Mouse (Mus musculus): ENCODE measurements around the gene Ifna16. TPM values are rescaled to one million over a fixed set of nuclear protein-coding genes. Genes with fewer than 3 reads are reported as not detected.
A peak's percentile ranks its signal among the peaks of the same experiment; 100 is the strongest.

The Ifna16 gene
- polyA plus RNA-seq, 1 experiment from 2014 or later, result not detected

DNA sequence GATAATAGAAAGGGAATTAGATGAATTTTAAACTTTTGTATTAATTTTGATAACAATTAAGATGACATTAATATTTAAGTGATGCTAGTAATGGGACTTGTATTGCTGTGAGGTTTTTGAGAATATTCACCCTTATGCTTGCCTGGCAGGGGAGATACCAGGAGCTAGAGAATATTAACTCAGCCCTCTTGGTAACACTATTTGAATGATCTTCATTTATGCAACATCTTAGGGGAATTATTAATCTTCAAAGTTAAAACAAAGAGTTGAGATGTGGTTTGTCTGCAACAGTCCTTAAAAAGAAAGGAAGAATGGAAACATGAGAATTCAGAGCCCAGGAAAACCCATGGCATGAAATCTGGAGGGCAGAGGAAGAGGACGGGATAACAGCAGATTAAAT lies 22.6 kb upstream of the Ifna16 start:
- Histone ChIP-seq H3K36me3 (ENCODE audit: control insufficient read depth, insufficient read depth, low read length) (no peaks in the 10 kb centered on the region), H3K9ac (ENCODE audit: low read length) (no peak overlapping the region), H3K9me3 (ENCODE audit: control insufficient read depth, low read length) (no peaks in the 10 kb centered on the region), H3K27ac (ENCODE audit: low read depth, low read length) (no peak overlapping the region), H3K27me3 (ENCODE audit: control insufficient read depth, insufficient read depth, low read length) (no peaks in the 10 kb centered on the region), H3K4me1 (ENCODE audit: control insufficient read depth, insufficient read depth, low read length) (no peaks in the 10 kb centered on the region), H3K4me2 (no peak overlapping the region), H3K4me3 (ENCODE audit: low read depth, low read length) (no peak overlapping the region)
- WGBS, result 92% methylated on average over 1 of the region's 1 CpGs
- ATAC-seq (ENCODE audit: low FRiP score) (no peak), DNase-seq (ENCODE audit: low spot score, missing footprints) (no peak)

- Histone ChIP-seq H3K9me3 (ENCODE audit: control insufficient read depth, low read length) (no peaks in the 10 kb centered on the region), H3K4me3 (ENCODE audit: low read depth, low read length) (no peak overlapping the region), H3K4me1 (ENCODE audit: control insufficient read depth, insufficient read depth, low read length) (no peaks in the 10 kb centered on the region), H3K27ac (ENCODE audit: low read depth, low read length) (no peak overlapping the region), H3K27me3 (ENCODE audit: control insufficient read depth, insufficient read depth, low read length) (no peaks in the 10 kb centered on the region), H3K9ac (ENCODE audit: low read length) (no peak overlapping the region), H3K4me2 (no peak overlapping the region), H3K36me3 (ENCODE audit: control insufficient read depth, insufficient read depth, low read length) (no peaks in the 10 kb centered on the region)
- ATAC-seq (ENCODE audit: low FRiP score) (no peak), DNase-seq (ENCODE audit: low spot score, missing footprints) (no peak)
- 85% methylated on average over 5 of the region's 5 CpGs for WGBS
These were observed 22.1 kb upstream of the Ifna16 start for GRCm38 (mm10) chr4:88698781-88699180.

GRCm38 (mm10) chr4:88697753-88698152 lies 21.0 kb upstream of the Ifna16 start:
- Histone ChIP-seq H3K4me2 (no peak overlapping the region), H3K9ac (ENCODE audit: low read length) (no peak overlapping the region), H3K4me3 (ENCODE audit: low read depth, low read length) (no peak overlapping the region), H3K36me3 (ENCODE audit: control insufficient read depth, insufficient read depth, low read length) (no peaks in the 10 kb centered on the region), H3K4me1 (ENCODE audit: control insufficient read depth, insufficient read depth, low read length) (no peaks in the 10 kb centered on the region), H3K9me3 (ENCODE audit: control insufficient read depth, low read length) (no peaks in the 10 kb centered on the region), H3K27me3 (ENCODE audit: control insufficient read depth, insufficient read depth, low read length) (no peaks in the 10 kb centered on the region), H3K27ac (ENCODE audit: low read depth, low read length) (no peak overlapping the region)
- no peak for DNase-seq (ENCODE audit: low spot score, missing footprints)
- no peak for ATAC-seq (ENCODE audit: low FRiP score)
- 81% methylated on average over 4 of the region's 4 CpGs for WGBS

DNA sequence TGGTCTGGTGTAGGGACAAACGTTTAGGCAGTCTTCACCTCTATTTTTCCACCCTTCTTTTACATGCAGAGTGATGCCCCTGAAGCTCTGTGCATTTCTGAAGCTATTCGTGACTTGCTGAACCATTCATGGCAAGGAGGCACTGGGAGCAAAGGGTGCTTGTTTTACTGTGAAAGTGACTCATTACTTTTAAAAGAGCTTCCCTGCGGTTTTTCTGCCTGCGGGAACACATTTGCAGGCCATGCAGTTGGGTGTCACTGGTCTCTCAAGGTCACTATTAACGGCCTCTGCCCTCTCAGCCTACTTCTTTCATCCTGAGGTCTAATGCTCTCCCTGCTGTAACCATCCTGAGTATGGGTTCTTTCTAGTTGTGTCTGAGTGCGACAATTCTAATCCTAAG lies 20.4 kb upstream of the Ifna16 start:
- H3K4me2 ChIP-seq, result no peak overlapping the region
- H3K9me3 ChIP-seq (ENCODE audit: control insufficient read depth, low read length), result no peaks in the 10 kb centered on the region
- no peaks in the 10 kb centered on the region for H3K36me3 ChIP-seq (ENCODE audit: control insufficient read depth, insufficient read depth, low read length)
- no peaks in the 10 kb centered on the region for H3K27me3 ChIP-seq (ENCODE audit: control insufficient read depth, insufficient read depth, low read length)
- no peaks in the 10 kb centered on the region for H3K4me1 ChIP-seq (ENCODE audit: control insufficient read depth, insufficient read depth, low read length)
- WGBS, result 60% methylated on average over 6 of the region's 6 CpGs
- DNase-seq (ENCODE audit: low spot score, missing footprints), result no peak
- H3K4me3 ChIP-seq (ENCODE audit: low read depth, low read length), result no peak overlapping the region
- no peak overlapping the region for H3K27ac ChIP-seq (ENCODE audit: low read depth, low read length)
- no peak for ATAC-seq (ENCODE audit: low FRiP score)
- no peak overlapping the region for H3K9ac ChIP-seq (ENCODE audit: low read length)

GRCm38 (mm10) chr4:88696237-88696884 lies 19.6 kb upstream of the Ifna16 start:
- Histone ChIP-seq H3K27ac (ENCODE audit: low read depth, low read length) (no peak overlapping the region), H3K9me3 (ENCODE audit: control insufficient read depth, low read length) (no peaks in the 10 kb centered on the region), H3K4me1 (ENCODE audit: control insufficient read depth, insufficient read depth, low read length) (no peaks in the 10 kb centered on the region), H3K9ac (ENCODE audit: low read length) (no peak overlapping the region), H3K36me3 (ENCODE audit: control insufficient read depth, insufficient read depth, low read length) (no peaks in the 10 kb centered on the region), H3K27me3 (ENCODE audit: control insufficient read depth, insufficient read depth, low read length) (no peaks in the 10 kb centered on the region), H3K4me3 (ENCODE audit: low read depth, low read length) (no peak overlapping the region), H3K4me2 (no peak overlapping the region)
- 25% methylated on average over 3 of the region's 3 CpGs for WGBS
- DNase-seq (ENCODE audit: low spot score, missing footprints) (peak; percentile 96), ATAC-seq (ENCODE audit: low FRiP score) (peak; percentile 87)

GRCm38 (mm10) chr4:88693392-88693791 lies 16.7 kb upstream of the Ifna16 start:
- Histone ChIP-seq H3K4me1 (ENCODE audit: control insufficient read depth, insufficient read depth, low read length) (no peaks in the 10 kb centered on the region), H3K27ac (ENCODE audit: low read depth, low read length) (no peak overlapping the region), H3K4me2 (no peak overlapping the region), H3K9me3 (ENCODE audit: control insufficient read depth, low read length) (no peaks in the 10 kb centered on the region), H3K4me3 (ENCODE audit: low read depth, low read length) (no peak overlapping the region), H3K9ac (ENCODE audit: low read length) (no peak overlapping the region), H3K27me3 (ENCODE audit: control insufficient read depth, insufficient read depth, low read length) (no peaks in the 10 kb centered on the region), H3K36me3 (ENCODE audit: control insufficient read depth, insufficient read depth, low read length) (no peaks in the 10 kb centered on the region)
- DNase-seq (ENCODE audit: low spot score, missing footprints), result no peak
- 91% methylated on average over 2 of the region's 2 CpGs for WGBS
- ATAC-seq (ENCODE audit: low FRiP score), result no peak

- Histone ChIP-seq H3K36me3 (ENCODE audit: control insufficient read depth, insufficient read depth, low read length) (no peaks in the 10 kb centered on the region), H3K4me3 (ENCODE audit: low read depth, low read length) (no peak overlapping the region), H3K4me1 (ENCODE audit: control insufficient read depth, insufficient read depth, low read length) (no peaks in the 10 kb centered on the region), H3K9me3 (ENCODE audit: control insufficient read depth, low read length) (no peaks in the 10 kb centered on the region), H3K27ac (ENCODE audit: low read depth, low read length) (no peak overlapping the region), H3K27me3 (ENCODE audit: control insufficient read depth, insufficient read depth, low read length) (no peaks in the 10 kb centered on the region), H3K4me2 (no peak overlapping the region), H3K9ac (ENCODE audit: low read length) (no peak overlapping the region)
- ATAC-seq (ENCODE audit: low FRiP score), result no peak
- WGBS, result 91% methylated on average over 1 of the region's 1 CpGs
- DNase-seq (ENCODE audit: low spot score, missing footprints), result no peak
These were observed 15.8 kb upstream of the Ifna16 start for GRCm38 (mm10) chr4:88692537-88692936.

DNA sequence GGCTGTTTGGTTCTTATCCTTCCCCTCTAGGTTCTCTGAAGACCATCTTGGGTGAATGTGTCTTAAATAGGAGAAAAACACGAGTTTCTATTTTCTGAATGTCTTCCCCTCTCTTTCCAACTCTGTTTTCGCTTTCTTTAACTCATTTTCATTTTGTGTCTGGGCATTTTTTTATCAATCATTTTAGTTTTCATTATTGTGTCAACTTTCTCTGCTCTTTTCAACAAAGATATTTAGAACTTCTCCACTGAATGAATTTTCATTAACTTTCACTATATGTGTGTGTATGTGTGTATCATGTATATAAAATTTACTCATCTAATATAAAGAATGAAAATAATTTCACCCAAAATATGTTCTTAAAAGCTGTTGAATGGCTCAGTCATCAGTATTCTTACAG lies 14.5 kb upstream of the Ifna16 start, which contains the start of gene Ifnab:
TSS of gene Ifnab (minus strand) at position 101 of the 400 bp plus-strand sequence.
- Histone ChIP-seq H3K4me3 (ENCODE audit: low read depth, low read length) (no peak within 1 kb of the TSS), H3K27me3 (ENCODE audit: control insufficient read depth, insufficient read depth, low read length) (no peaks in the 10 kb centered on the region), H3K27ac (ENCODE audit: low read depth, low read length) (no peak within 1 kb of the TSS), H3K9me3 (ENCODE audit: control insufficient read depth, low read length) (no peaks in the 10 kb centered on the region), H3K4me1 (ENCODE audit: control insufficient read depth, insufficient read depth, low read length) (no peaks in the 10 kb centered on the region), H3K4me2 (no peak within 1 kb of the TSS), H3K9ac (ENCODE audit: low read length) (no peak within 1 kb of the TSS), H3K36me3 (ENCODE audit: control insufficient read depth, insufficient read depth, low read length) (no peaks in the 10 kb centered on the region)
- no peak for DNase-seq (ENCODE audit: low spot score, missing footprints)
- ATAC-seq (ENCODE audit: low FRiP score), result no peak
- WGBS, result 54% methylated on average over 2 of the region's 2 CpGs

DNA sequence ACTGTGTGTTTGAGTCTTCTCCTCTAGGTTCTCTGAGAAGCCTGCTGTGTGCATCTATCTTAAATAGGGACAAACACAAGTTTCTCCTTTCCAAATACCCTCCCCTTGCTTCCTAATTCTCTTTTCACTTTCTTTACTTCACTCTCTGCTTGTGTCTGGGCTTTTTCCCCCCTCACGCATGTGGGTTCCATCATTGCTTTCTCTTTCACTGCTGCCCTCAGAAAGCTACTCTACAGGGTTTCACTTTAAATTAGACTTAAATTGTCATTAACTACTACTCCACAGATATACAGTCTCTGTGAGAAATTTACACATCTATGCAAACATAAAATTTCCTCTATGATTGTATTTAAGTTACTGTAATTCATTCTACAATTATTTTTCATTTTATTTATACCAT lies 7.1 kb upstream of the Ifna16 start, which contains the start of gene Ifna2:
TSS of gene Ifna2 (minus strand) at position 101 of the 400 bp plus-strand sequence.
- no peaks in the 10 kb centered on the region for H3K27me3 ChIP-seq (ENCODE audit: control insufficient read depth, insufficient read depth, low read length)
- WGBS, result 96% methylated on average over 1 of the region's 1 CpGs
- no peak within 1 kb of the TSS for H3K27ac ChIP-seq (ENCODE audit: low read depth, low read length)
- no peaks in the 10 kb centered on the region for H3K4me1 ChIP-seq (ENCODE audit: control insufficient read depth, insufficient read depth, low read length)
- DNase-seq (ENCODE audit: low spot score, missing footprints) (no peak), ATAC-seq (ENCODE audit: low FRiP score) (no peak)
- no peak within 1 kb of the TSS for H3K9ac ChIP-seq (ENCODE audit: low read length)
- H3K36me3 ChIP-seq (ENCODE audit: control insufficient read depth, insufficient read depth, low read length), result no peaks in the 10 kb centered on the region
- H3K4me2 ChIP-seq, result no peak within 1 kb of the TSS
- H3K4me3 ChIP-seq (ENCODE audit: low read depth, low read length), result no peak within 1 kb of the TSS
- no peaks in the 10 kb centered on the region for H3K9me3 ChIP-seq (ENCODE audit: control insufficient read depth, low read length)
